Mouse (Mus musculus) MEL (cell line): Measurements from ENCODE around the gene Lsm14a.

ENCODE experiments used
- CTCF ChIP-seq, 3 experiments: IDR thresholded peaks in 2 of 3; conservative IDR thresholded peaks in 1 of 3; 2 replicates each; pipeline ENCODE4 v1.5.1; 2011 to 2012; ENCODE audit warnings: low read length in 3 of 3, low read depth in 2 of 3, mild to moderate bottlenecking in 2 of 3, improper control_type of control experiment in 1 of 3, inconsistent platforms in 1 of 3, mixed read lengths in 1 of 3, moderate library complexity in 1 of 3; ENCODE audit not compliant: control insufficient read depth in 1 of 3, insufficient read depth in 1 of 3, poor library complexity in 1 of 3, severe bottlenecking in 1 of 3
- GABPA ChIP-seq: IDR thresholded peaks from 2 replicates; pipeline ENCODE4 v1.6.1; 2012; ENCODE audit warnings: low read depth, mild to moderate bottlenecking, inconsistent platforms, low read length, improper control_type of control experiment, moderate library complexity
- GATA1 ChIP-seq: IDR thresholded peaks from 2 replicates; pipeline ENCODE4 v1.6.1; 2011; ENCODE audit warnings: low read depth, low read length, improper control_type of control experiment
- KAT2A ChIP-seq: conservative IDR thresholded peaks from 2 replicates; pipeline ENCODE4 v1.6.1; 2012; ENCODE audit warnings: low read depth, low read length, improper control_type of control experiment, inconsistent platforms
- MAX ChIP-seq: IDR thresholded peaks from 2 replicates; pipeline ENCODE4 v1.6.1; 2011; ENCODE audit warnings: low read length, improper control_type of control experiment
- MAZ ChIP-seq: IDR thresholded peaks from 2 replicates; pipeline ENCODE4 v1.6.1; 2012; ENCODE audit warnings: low read depth, mild to moderate bottlenecking, inconsistent platforms, low read length, improper control_type of control experiment
- POLR2A ChIP-seq, 2 experiments: IDR thresholded peaks; 2 replicates each; pipeline ENCODE4 v1.6.1; 2011 to 2012; ENCODE audit warnings: low read length in 2 of 2, mild to moderate bottlenecking in 2 of 2, control low read depth in 1 of 2, improper control_type of control experiment in 1 of 2, low read depth in 1 of 2, moderate library complexity in 1 of 2; ENCODE audit not compliant: control insufficient read depth in 1 of 2, insufficient read depth in 1 of 2, poor library complexity in 1 of 2
- SMC3 ChIP-seq: IDR thresholded peaks from 2 replicates; pipeline ENCODE4 v1.6.1; 2011; ENCODE audit warnings: low read depth, low read length, improper control_type of control experiment
- TAL1 ChIP-seq: IDR thresholded peaks from 2 replicates; pipeline ENCODE4 v1.6.1; 2012; ENCODE audit warnings: mild to moderate bottlenecking, inconsistent platforms, low read length, moderate library complexity, mixed read lengths
- USF2 ChIP-seq, 2 experiments: IDR thresholded peaks; 2 replicates each; pipeline ENCODE4 v1.6.1; 2011 to 2012; ENCODE audit warnings: improper control_type of control experiment in 2 of 2, low read length in 2 of 2, borderline replicate concordance in 1 of 2, inconsistent platforms in 1 of 2, low read depth in 1 of 2, mild to moderate bottlenecking in 1 of 2; ENCODE audit not compliant: insufficient read depth in 1 of 2
- ZC3H11A ChIP-seq: IDR thresholded peaks from 2 replicates; pipeline ENCODE4 v1.6.1; 2012; ENCODE audit warnings: low read depth, mild to moderate bottlenecking, inconsistent platforms, low read length, improper control_type of control experiment
- ZKSCAN1 ChIP-seq: IDR thresholded peaks from 2 replicates; pipeline ENCODE4 v1.6.1; 2012; ENCODE audit warnings: low read depth, mild to moderate bottlenecking, inconsistent platforms, low read length, improper control_type of control experiment, moderate library complexity
- ZMIZ1 ChIP-seq: IDR thresholded peaks from 2 replicates; pipeline ENCODE4 v1.6.1; 2012; ENCODE audit warnings: low read depth, mild to moderate bottlenecking, inconsistent platforms, low read length, improper control_type of control experiment, moderate library complexity

- TF ChIP-seq SMC3 (peak; percentile 19; the same call in 1 of the 2 replicates), CTCF (IDR thresholded peaks at IDR 0.05 in 2 of 3, conservative IDR thresholded peaks at IDR 0.05 in 1 of 3; ENCODE audit: control insufficient read depth in 1 of 3, insufficient read depth in 1 of 3, low read depth in 2 of 3, low read length in 3 of 3, poor library complexity in 1 of 3, severe bottlenecking in 1 of 3) (peak; percentile 35 to 41 (median 39)), POLR2A (IDR thresholded peaks at IDR 0.05; ENCODE audit: control insufficient read depth in 1 of 2, insufficient read depth in 1 of 2, low read depth in 1 of 2, low read length in 2 of 2, poor library complexity in 1 of 2) (no peak), GABPA (no peak), USF2 (IDR thresholded peaks at IDR 0.05; ENCODE audit: borderline replicate concordance in 1 of 2, insufficient read depth in 1 of 2, low read depth in 1 of 2, low read length in 2 of 2) (no peak), KAT2A (no peak), GATA1 (no peak), ZC3H11A (no peak), ZKSCAN1 (no peak), TAL1 (no peak), MAX (no peak), ZMIZ1 (no peak), MAZ (no peak)
Measured at GRCm38 (mm10) chr7:34324005-34324404, 69.1 kb downstream of the Lsm14a start.
